Mouse (Mus musculus): ENCODE results near the gene 4933400A11Rik. TPM values are rescaled to one million over a fixed set of nuclear protein-coding genes. Genes with fewer than 3 reads are reported as not detected.

The 4933400A11Rik gene
- polyA plus RNA-seq, 1 experiment from 2014 or later, result not detected

Other genes with a start within 250 kb of the 4933400A11Rik start
- gene Mid1, start 94.4 kb downstream of the 4933400A11Rik start, polyA plus RNA-seq (2014; fragmentation: Nextera tagmentation; extraction: Ambion mirVana), result 5.4 and 6.1 TPM in 2 replicates
- 109 and 130 TPM in 2 replicates for gene Gm21887, start 230.0 kb upstream of the 4933400A11Rik start, polyA plus RNA-seq (2014; fragmentation: Nextera tagmentation; extraction: Ambion mirVana)

Measured in hindbrain, embryonic 14.5 days (tissue).